Mouse (Mus musculus) CH12.LX (cell line): ENCODE results near the gene Mgat4d.

Experiments
- CHD1 ChIP-seq: IDR thresholded peaks from 2 replicates; pipeline ENCODE4 v1.6.1; 2012; ENCODE audit warnings: low read depth, low read length, improper control_type of control experiment, inconsistent platforms
- CTCF ChIP-seq, 2 experiments: IDR thresholded peaks in 1 of 2; conservative IDR thresholded peaks in 1 of 2; 2 replicates each; pipeline ENCODE4 v1.5.1; 2011 to 2012; ENCODE audit warnings: low read depth in 2 of 2, low read length in 2 of 2, improper control_type of control experiment in 1 of 2, inconsistent platforms in 1 of 2, mild to moderate bottlenecking in 1 of 2, moderate library complexity in 1 of 2
- GABPA ChIP-seq: IDR thresholded peaks from 2 replicates; pipeline ENCODE4 v1.6.1; 2012; ENCODE audit warnings: low read depth, low read length, improper control_type of control experiment, inconsistent platforms; ENCODE audit not compliant: insufficient replicate concordance
- KAT2A ChIP-seq: IDR thresholded peaks from 2 replicates; pipeline ENCODE4 v1.6.1; 2012; ENCODE audit warnings: low read length, improper control_type of control experiment, inconsistent platforms; ENCODE audit not compliant: insufficient replicate concordance
- MAX ChIP-seq: IDR thresholded peaks from 2 replicates; pipeline ENCODE4 v1.6.1; 2011; ENCODE audit warnings: low read length, improper control_type of control experiment
- POLR2A ChIP-seq: IDR thresholded peaks from 2 replicates; pipeline ENCODE4 v1.6.1; 2011; ENCODE audit warnings: low read depth, mild to moderate bottlenecking, improper control_type of control experiment, low read length
- RAD21 ChIP-seq: IDR thresholded peaks from 2 replicates; pipeline ENCODE4 v1.6.1; 2011; ENCODE audit warnings: low read depth, mild to moderate bottlenecking, low read length, improper control_type of control experiment, moderate library complexity
- TBP ChIP-seq: conservative IDR thresholded peaks from 2 replicates; pipeline ENCODE4 v1.6.1; 2011; ENCODE audit warnings: low read depth, low read length, improper control_type of control experiment
- TCF12 ChIP-seq: IDR thresholded peaks from 2 replicates; pipeline ENCODE4 v1.6.1; 2014; ENCODE audit warnings: low read depth, mild to moderate bottlenecking, inconsistent platforms, low read length, improper control_type of control experiment

DNA sequence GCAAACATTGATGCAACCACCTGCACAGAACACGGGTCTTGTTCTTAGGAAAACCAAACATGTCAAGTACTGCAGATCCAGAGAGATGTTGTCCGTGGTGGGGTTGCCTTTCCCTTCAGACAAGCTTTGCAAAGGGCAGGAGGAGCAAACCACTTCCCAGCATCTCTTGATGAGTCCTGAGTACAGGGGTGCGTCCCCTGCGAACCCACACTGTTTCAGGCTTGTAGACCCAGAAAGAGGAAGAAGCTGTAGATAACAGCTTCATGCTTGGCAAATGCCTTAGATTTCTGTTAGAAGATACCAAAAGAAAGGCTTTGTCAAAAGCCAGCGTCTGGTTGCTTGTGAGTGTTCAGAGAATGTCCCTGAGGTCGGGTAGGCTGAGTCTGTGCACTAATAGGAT is 69.7 kb downstream of the Mgat4d start:
- TF ChIP-seq CHD1 (no peak), CTCF (conservative IDR thresholded peaks at IDR 0.05 in 1 of 2, IDR thresholded peaks at IDR 0.05 in 1 of 2; ENCODE audit: low read depth in 2 of 2, low read length in 2 of 2) (no peak), GABPA (no peak), KAT2A (no peak), MAX (no peak), RAD21 (no peak), TCF12 (no peak), POLR2A (no peak), TBP (no peak)
